Mouse (Mus musculus): ENCODE measurements around the gene Retnlg.
"Not testable (repeated sequence)": the region's sequence is repeated elsewhere in the genome, so short reads cannot be mapped to it uniquely, and the experiment has no call there.

Retnlg gene

DNA sequence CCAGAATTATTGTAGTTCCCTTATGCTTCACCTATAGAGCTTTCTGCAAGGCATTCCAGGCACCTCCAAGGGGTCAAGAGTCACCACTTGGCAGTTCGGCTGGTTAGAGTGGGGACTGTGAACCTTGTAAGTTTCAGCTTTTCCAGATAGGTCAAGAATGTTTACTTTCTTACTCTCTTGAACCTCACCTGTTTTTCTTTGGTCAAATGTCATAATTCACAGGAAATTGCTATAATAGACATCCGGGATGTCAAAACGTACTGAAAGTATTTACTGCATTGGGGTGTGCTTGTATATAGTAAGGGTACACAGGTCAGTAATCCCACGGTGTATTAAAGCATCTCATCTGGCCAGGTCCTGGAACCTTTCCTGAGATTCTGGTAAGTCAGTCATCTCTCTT, at the start of gene Retnlg:
Retnlg (plus strand) TSS at position 301 of the 400 bp plus-strand sequence.
- DNase-seq: no peak

DNA sequence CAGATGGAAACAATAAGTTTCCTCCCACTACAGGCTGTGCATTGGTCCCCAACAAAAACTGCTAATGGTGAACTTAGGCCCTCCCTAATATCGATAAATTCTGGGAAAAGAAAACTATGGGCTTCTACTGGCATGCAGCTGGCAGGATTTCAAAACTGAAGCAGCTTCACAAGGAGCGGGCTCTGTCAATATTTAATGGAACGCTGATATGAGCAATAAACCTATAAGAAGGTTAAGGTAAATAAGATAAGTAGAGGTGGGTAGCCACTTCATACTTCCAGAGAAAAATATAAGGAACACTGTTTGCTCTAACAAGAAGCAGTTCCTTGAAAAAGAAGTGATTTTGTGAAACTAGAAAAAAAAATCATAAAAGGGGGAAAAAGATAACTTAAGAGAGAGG, 45.9 kb upstream of the Retnlg start:
- DNase-seq: no peak

DNA sequence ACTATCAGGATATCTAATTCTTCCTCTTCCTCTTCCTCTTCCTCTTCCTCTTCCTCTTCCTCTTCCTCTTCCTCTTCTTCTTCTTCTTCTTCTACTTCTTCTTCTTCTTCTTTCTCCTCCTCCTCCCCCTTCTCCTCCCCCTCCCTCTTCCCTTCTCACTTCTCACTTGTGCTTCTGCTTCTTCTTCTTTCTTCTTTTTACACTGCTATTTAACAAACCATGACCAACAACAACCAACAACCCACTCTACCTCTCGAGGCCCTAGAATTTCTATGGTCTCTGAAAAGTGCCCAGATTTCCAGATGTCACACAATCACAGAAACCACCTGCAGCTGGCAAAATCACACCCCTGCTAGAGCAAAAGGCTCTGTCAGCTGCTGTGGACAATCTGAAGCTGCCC, 44.8 kb upstream of the Retnlg start:
- no peak for DNase-seq

DNA sequence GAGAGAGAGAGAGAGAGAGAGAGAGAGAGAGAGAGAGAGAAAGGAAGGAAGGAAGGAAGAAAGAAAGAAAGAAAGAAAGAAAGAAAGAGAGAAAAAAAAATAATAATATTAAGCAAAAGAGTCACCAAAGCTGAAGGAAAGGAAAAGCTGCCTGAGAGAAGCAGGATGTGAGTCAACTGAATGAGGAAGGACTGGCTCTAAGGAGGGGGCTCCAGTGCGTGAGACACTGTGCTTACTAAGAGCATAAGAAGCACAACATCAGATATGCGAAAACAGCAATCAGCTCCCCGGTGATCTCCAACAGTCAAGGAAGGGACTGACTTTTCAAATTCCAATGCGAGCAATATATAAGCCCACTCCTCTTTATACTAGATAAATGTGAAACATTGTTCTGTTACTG, 43.4 kb upstream of the Retnlg start:
- no peak for DNase-seq

DNA sequence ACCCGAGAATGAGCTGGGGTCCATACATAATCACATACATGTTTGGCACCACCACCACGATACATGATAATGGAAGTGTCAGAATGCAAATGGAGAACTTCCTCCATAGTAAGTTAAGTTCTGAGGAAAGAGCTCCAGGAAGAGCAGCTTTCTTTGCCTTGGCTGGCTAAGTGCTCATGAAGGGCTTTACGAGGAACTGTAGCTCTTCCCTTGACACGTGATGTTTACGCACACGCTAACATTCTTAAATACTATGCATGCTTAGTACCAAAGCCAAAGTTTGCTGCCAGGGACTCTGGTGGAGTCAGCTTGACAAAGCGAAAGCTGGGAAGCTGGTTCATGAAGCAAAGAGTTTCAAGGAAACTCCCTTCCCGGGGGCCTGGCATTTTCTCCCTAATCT, 40.4 kb upstream of the Retnlg start:
- no peak for DNase-seq

DNA sequence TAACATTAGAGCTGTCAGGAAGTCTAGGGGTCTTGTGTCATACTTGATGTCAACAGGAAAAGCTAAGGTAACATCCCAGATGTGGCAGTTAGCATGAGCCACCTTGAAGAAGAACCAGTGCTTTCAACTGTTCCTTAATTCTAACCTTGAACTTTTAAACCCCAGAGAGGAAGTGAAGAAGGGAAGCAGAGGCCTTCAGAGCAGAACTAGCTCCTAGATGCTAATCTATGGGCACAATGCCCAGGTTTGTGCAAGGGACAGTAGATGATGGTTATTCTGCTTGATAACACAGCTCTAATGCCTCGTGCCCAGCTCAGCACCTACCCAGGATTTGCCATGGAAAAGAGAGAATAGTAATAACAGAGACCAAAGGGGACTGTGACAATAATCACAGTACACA, 38.8 kb upstream of the Retnlg start:
- not testable (repeated sequence) for DNase-seq

DNA sequence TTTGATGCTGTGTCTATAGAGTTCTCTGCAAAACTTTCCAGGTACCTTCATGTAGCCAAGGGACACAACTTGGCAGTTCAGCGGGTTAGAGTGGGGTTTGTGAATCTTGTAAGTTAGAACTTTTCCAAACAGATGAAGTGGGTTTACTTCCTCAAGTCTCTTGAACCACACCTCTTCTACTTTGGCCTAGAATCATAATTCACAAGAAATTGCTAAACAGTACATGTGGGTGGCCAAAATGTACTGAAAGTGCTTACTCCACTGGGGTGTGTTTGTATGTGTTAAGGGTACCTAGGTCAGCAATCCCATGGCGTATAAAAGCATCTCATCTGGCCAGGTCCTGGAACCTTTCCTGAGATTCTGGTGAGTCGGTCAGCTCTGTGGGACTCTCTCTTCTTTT, 30.2 kb upstream of the Retnlg start, which contains the start of gene Retnla:
Retnla (plus strand) TSS at position 286 of the 400 bp plus-strand sequence.
- no peak for DNase-seq

DNA sequence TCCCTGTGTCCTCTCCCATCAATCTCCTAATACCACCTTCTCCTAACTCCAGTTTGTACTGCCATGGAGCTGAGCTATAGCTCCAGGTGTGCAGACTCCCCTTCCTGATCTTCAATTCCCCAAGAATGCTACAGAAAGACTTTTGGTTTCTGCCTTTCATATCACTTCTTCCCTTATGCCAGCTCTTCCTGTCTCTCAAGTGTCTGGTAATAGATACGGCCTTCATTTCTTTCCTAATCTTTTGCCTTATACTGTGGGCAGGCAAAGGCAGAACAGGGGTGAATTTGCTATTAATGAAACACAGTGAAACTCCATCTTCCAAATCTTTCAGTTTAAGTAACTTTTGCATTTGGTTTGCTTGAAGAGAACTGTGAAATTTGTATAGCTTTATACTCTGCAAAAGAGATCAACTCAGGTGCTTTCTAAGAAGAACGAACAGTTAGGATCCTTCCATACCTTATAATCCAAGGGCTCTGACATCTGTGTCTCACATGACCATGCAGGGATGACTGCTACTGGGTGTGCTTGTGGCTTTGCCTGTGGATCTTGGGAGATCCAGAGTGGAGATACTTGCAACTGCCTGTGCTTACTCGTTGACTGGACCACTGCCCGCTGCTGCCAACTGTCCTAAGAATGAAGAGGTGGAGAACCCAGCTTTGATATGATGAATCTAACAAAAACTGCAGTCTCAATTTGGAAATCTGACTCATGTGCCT, 28.6 kb upstream of the Retnlg start:
- DNase-seq: no peak

DNA sequence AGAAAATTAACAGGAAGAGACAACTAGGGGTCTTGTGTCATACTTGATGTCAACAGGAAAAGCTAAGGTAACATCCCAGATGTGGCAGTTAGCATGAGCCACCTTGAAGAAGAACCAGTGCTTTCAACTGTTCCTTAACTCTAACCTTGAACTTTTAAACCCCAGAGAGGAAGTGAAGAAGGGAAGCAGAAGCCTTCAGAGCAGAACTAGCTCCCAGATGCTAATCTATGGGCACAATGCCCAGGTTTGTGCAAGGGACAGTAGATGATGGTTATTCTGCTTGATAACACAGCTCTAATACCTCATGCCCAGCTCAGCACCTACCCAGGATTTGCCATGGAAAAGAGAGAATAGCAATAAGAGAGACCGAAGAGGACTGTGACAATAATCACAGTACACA, 7.4 kb upstream of the Retnlg start:
- DNase-seq: not testable (repeated sequence)

DNA sequence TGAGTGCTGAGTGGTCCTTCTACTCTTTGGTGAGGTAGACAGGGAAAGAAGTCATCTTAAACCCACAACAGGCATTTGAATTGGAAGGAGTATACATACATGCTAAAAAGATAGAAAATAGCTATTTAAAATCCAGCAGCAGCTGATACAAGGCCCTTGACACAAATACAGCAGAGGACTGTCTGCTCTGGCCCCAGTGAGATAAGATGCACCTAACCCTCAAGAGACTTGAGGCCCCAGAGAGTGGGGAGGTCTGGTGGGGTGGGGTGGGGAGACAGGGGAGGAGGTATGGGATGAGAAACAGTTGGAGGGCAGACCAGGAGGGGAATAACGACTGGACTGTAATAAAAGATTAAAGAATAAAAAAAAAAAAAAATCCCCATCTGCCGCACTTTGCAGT, 4.7 kb upstream of the Retnlg start:
- DNase-seq: no peak

DNA sequence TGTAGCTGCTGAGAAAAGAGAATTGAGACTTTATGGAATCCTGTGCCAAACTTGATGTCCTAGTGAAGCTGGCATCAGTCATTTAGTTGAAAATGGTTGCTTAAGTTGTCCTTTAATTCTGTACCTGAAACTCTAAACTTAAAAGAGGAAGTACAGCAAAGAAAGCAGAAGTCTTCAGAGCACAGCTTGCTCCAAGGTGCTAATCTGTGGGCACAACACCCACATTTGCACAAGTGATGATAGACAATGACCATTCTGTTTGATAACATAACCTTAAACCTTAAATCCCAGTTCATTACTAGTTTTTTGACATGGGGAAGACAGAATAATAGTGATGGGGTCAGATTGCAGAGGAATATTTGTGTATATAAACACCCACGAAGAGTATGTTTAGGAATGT, 3.8 kb upstream of the Retnlg start:
- no peak for DNase-seq

DNA sequence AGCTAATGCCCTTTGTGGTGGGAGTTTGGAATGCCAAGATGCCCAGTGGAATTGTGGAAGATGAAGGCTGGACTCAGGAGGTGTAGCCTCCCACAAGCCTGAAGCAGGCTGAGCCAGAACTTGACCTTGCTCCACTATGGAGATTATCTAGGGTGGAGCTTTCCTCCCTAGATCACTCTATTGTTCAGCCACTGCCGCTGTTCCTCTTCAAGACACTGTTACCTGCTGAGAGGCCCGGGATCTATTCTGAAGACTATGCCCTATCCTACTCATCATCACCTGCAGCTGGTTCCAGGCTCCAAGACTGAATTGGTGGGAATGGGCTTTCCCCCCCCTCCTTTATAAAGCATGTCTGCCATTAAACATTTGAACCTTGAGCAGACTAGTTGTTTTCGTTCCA, 2.8 kb upstream of the Retnlg start:
- no peak for DNase-seq

DNA sequence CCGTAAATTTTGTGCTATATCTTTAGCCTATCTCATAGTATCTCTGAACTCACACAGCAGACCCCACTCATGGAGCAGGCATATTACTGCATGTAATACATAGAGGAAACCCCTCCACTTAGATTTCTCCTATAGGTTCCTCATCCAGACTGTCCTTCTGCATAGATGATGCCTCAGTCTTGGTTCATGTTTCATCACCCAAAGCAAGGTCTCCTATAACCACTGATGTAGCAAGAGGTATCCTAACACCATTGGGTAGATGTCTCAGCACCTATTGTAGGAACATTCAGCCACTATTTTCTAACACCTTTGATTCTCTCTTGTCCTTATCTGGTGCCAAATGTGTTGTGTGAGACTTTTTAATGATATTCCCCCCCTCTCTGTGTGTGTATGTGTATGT, 667 bp upstream of the Retnlg start:
- no peak for DNase-seq

DNA sequence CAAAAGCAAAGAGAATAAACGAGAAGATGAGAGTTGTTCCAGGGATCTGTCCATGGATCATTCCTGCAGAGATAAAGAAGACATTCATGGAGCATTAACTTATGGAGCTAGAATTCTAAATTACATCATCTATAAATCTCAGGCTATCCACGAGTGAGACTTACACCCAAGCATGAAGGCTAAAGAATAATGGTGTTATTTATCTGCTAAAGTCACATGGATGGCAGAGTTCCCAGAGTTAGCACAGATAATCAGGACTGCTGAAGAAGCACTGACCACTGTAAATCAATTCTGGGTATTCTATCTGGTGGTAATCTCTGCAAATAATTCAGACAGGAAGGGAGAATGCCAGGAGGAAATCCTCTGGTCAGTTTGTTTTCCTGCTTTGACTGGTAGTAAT, 18.3 kb downstream of the Retnlg start:
- no peak for DNase-seq

DNA sequence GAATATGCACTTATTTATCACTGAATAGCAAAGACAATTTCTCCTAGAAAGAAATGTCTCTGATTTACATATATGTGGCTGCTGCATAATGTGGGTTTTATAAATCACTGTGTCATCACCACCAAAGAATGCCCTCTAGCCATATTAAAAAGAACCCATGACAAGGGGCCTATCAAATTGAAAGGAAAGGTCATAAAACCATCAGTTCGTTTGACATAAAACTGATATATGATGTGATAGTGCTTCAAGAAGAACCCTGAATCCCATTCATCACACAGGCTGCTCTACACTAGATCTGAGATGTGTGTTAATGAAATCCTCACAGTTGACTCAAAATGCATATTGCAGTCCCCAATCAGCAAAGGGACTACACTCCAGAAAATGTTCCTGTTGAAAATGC, 27.4 kb downstream of the Retnlg start:
- no peak for DNase-seq

DNA sequence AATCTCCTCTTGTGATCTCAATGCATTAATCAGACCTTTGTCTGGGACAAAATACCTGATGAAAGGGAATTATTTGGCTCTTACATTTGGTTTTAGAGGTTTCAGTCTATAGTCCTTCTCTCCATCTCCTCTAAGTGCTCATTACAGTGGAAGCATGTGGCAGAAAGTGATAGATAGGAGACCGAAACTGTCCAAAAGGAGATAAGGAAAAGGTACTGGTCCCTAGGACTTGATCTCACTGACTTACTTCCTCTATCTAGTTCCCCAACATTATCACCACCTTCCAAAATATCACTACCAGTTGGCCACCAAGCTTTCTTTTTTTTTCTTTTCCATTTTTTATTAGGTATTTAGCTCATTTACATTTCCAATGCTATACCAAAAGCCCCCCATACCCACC, 38.8 kb downstream of the Retnlg start:
- DNase-seq: no peak

DNA sequence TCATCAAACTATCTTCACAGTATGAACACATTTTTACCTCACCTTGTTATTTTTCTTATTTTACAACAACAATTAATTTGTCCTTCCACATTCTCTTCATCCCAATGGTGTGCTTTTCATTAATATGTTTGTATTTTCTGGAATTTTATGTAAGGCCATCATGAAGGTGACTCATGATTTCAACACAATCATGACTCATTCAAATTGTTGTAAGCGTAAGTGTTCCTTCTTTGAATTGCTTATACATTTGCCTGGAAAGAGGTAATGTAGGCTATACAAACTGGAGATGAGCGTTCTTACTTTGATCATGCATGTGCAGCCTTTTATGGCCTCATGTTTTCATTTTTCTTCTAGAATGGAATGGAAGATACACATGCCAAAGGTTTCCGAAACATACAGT, 40.8 kb downstream of the Retnlg start:
- DNase-seq: no peak

DNA sequence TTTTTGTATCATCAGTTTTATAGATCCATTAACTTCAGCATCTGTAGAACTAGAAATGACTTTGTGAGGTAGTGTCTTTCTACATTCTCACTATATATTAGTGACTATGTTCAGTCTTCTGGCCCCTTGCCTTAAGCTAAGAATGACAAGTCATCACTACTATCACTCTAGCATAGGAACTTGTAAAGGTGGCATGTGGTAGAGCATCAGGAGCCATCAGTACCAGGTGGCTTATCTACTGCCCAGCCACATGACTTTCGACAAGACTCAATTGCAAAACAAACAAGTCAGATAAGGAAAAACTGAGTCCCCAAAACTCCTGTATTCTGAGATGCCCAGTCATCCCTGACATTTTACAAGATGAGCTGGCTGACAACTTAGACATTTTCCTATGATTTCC, 51.3 kb downstream of the Retnlg start:
- DNase-seq: no peak

All from lung, postnatal 10 days (tissue).